Mouse (Mus musculus): ENCODE data around the gene H2-T22. TPM values are rescaled to one million over a fixed set of nuclear protein-coding genes. Genes with fewer than 3 reads are reported as not detected.
"Not testable (repeated sequence)": the region's sequence is repeated elsewhere in the genome, so short reads cannot be mapped to it uniquely, and the experiment has no call there.

Gene H2-T22
- total RNA-seq, 2 experiments from 2014 or later = 13.7 to 14.8 TPM

GRCm38 (mm10) chr17:36035010-36035638 is 7.4 kb downstream of the H2-T22 start:
- peak in 1 of 2 experiments; percentile 54 for DNase-seq (ENCODE audit: extremely low spot score in 1 of 2, low spot score in 2 of 2)
- peak; percentile 73 for TF ChIP-seq CTCF (IDR thresholded peaks at IDR 0.05)
- H3K4me3 ChIP-seq, H3K27ac ChIP-seq: not testable (repeated sequence)
- intact Hi-C loops (cut with DNase I) = loop anchor here (1.0 kb wide), 1 partner anchor 38 kb away; no protein-coding TSS in a partner anchor

GRCm38 (mm10) chr17:36034524-36034923 is 8.0 kb downstream of the H2-T22 start:
- DNase-seq (ENCODE audit: extremely low spot score in 1 of 2, low spot score in 2 of 2); intact Hi-C loops (cut with DNase I); H3K4me3 ChIP-seq; H3K27ac ChIP-seq: not testable (repeated sequence)

- Histone ChIP-seq H3K4me3 (peak within 1 kb of the TSS; percentile 66), H3K27ac (peak within 1 kb of the TSS; percentile 47; the same call in 1 of the 2 replicates)
- intact Hi-C loops (cut with DNase I); DNase-seq (ENCODE audit: extremely low spot score in 1 of 2, low spot score in 2 of 2): not testable (repeated sequence)
Measured at GRCm38 (mm10) chr17:36032351-36032875, 10.1 kb downstream of the H2-T22 start, which contains the start of gene H2-T23. H2-T23 (minus strand) TSS chr17:36032855.

- intact Hi-C loops (cut with DNase I) = not testable (repeated sequence)
- peak in 1 of 2 experiments; percentile 34 for DNase-seq (ENCODE audit: extremely low spot score in 1 of 2, low spot score in 2 of 2)
- peak; percentile 58 for TF ChIP-seq CTCF (IDR thresholded peaks at IDR 0.05)
- H3K4me3 ChIP-seq = peak overlapping the region; percentile 66
- H3K27ac ChIP-seq = peak overlapping the region; percentile 47; the same call in 1 of the 2 replicates
Measured at GRCm38 (mm10) chr17:36031583-36032331, 10.8 kb downstream of the H2-T22 start.

- H3K27ac ChIP-seq; intact Hi-C loops (cut with DNase I); DNase-seq (ENCODE audit: extremely low spot score in 1 of 2, low spot score in 2 of 2): not testable (repeated sequence)
- H3K4me3 ChIP-seq = peak overlapping the region; percentile 66
Measured at GRCm38 (mm10) chr17:36030703-36031582, 11.6 kb downstream of the H2-T22 start.

GRCm38 (mm10) chr17:36030046-36030702 is 12.4 kb downstream of the H2-T22 start:
- DNase-seq (ENCODE audit: extremely low spot score in 1 of 2, low spot score in 2 of 2); H3K4me3 ChIP-seq; H3K27ac ChIP-seq; intact Hi-C loops (cut with DNase I): not testable (repeated sequence)

- no peak overlapping the region for H3K27ac ChIP-seq
- H3K4me3 ChIP-seq = no peak overlapping the region
- no peak for TF ChIP-seq CTCF (IDR thresholded peaks at IDR 0.05)
- no peak for DNase-seq (ENCODE audit: extremely low spot score in 1 of 2, low spot score in 2 of 2)
- intact Hi-C loops (cut with DNase I) = no loop called here
Measured at GRCm38 (mm10) chr17:36028879-36029619, 13.5 kb downstream of the H2-T22 start.

GRCm38 (mm10) chr17:36027663-36028062 is 14.9 kb downstream of the H2-T22 start:
- H3K27ac ChIP-seq = no peak overlapping the region
- intact Hi-C loops (cut with DNase I) = no loop called here
- DNase-seq (ENCODE audit: extremely low spot score in 1 of 2, low spot score in 2 of 2) = no peak
- no peak overlapping the region for H3K4me3 ChIP-seq
- no peak for TF ChIP-seq CTCF (IDR thresholded peaks at IDR 0.05)

GRCm38 (mm10) chr17:36025901-36026300 is 16.6 kb downstream of the H2-T22 start:
- no peak overlapping the region for H3K4me3 ChIP-seq
- intact Hi-C loops (cut with DNase I) = no loop called here
- DNase-seq (ENCODE audit: extremely low spot score in 1 of 2, low spot score in 2 of 2) = no peak
- no peak overlapping the region; the same call in 1 of the 2 replicates for H3K27ac ChIP-seq
- TF ChIP-seq CTCF (IDR thresholded peaks at IDR 0.05) = no peak; the same call in 1 of the 2 replicates

- no peak for TF ChIP-seq CTCF (IDR thresholded peaks at IDR 0.05)
- Histone ChIP-seq H3K27ac (peak overlapping the region; percentile 8; the same call in 1 of the 2 replicates), H3K4me3 (no peak overlapping the region)
- intact Hi-C loops (cut with DNase I) = no loop called here
- no peak for DNase-seq (ENCODE audit: extremely low spot score in 1 of 2, low spot score in 2 of 2)
Measured at GRCm38 (mm10) chr17:36025197-36025596, 17.4 kb downstream of the H2-T22 start.
